Mouse (Mus musculus): ENCODE measurements around the gene Msmp. TPM values are rescaled to one million over a fixed set of nuclear protein-coding genes. Genes with fewer than 3 reads are reported as not detected.
A peak's percentile ranks its signal among the peaks of the same experiment; 100 is the strongest.

Gene Msmp
- polyA plus RNA-seq (2012; rRNA removed), result not detected in 2 replicates

GRCm38 (mm10) chr4:43584444-43585416 is at the start of gene Msmp:
TSS of gene Msmp (minus strand) at chr4:43584494.
- WGBS, result 75% methylated on average over 12 of the region's 12 CpGs

GRCm38 (mm10) chr4:43633736-43634135 is 49.4 kb upstream of the Msmp start:
- WGBS, result 72% methylated on average over 2 of the region's 2 CpGs
- no peak for DNase-seq (ENCODE audit: low read depth, low spot score)

More at GRCm38 (mm10) chr4:43584444-43585416, at the start of gene Msmp:
- no peak for DNase-seq (ENCODE audit: low read depth, low spot score)

- 85% methylated on average over 8 of the region's 8 CpGs for WGBS
- DNase-seq (ENCODE audit: low read depth, low spot score), result no peak
These were observed 49.0 kb upstream of the Msmp start for GRCm38 (mm10) chr4:43633296-43633695.

- WGBS, result 49% methylated on average over 42 of the region's 42 CpGs
- DNase-seq (ENCODE audit: low read depth, low spot score), result no peak
These were observed 47.9 kb upstream of the Msmp start for GRCm38 (mm10) chr4:43631956-43632920.

- no peak for DNase-seq (ENCODE audit: low read depth, low spot score)
- WGBS, result 4% methylated on average over 55 of the region's 70 CpGs
These were observed 47.0 kb upstream of the Msmp start, which contains the start of gene Npr2 for GRCm38 (mm10) chr4:43631046-43631955. TSS of gene Npr2 (plus strand) at chr4:43631935.

GRCm38 (mm10) chr4:43630671-43631045 is 46.4 kb upstream of the Msmp start:
- DNase-seq (ENCODE audit: low read depth, low spot score), result no peak
- 42% methylated on average over 5 of the region's 5 CpGs for WGBS

- 3% methylated on average over 5 of the region's 5 CpGs for WGBS
These were observed 45.8 kb upstream of the Msmp start for GRCm38 (mm10) chr4:43630030-43630581.

GRCm38 (mm10) chr4:43629106-43629817 is 45.0 kb upstream of the Msmp start:
- DNase-seq (ENCODE audit: low read depth, low spot score), result no peak
- 58% methylated on average over 20 of the region's 20 CpGs for WGBS

More at GRCm38 (mm10) chr4:43630030-43630581, 45.8 kb upstream of the Msmp start:
- peak; percentile 60 for DNase-seq (ENCODE audit: low read depth, low spot score)

GRCm38 (mm10) chr4:43620146-43620778 is 36.0 kb upstream of the Msmp start:
- no peak for DNase-seq (ENCODE audit: low read depth, low spot score)
- WGBS, result 63% methylated on average over 4 of the region's 4 CpGs

GRCm38 (mm10) chr4:43613060-43613730 is 28.9 kb upstream of the Msmp start:
- DNase-seq (ENCODE audit: low read depth, low spot score), result no peak
- WGBS, result 60% methylated on average over 3 of the region's 3 CpGs

- DNase-seq (ENCODE audit: low read depth, low spot score), result no peak
- 35% methylated on average over 10 of the region's 10 CpGs for WGBS
These were observed 28.2 kb upstream of the Msmp start for GRCm38 (mm10) chr4:43612534-43612933.

- DNase-seq (ENCODE audit: low read depth, low spot score), result no peak
- 47% methylated on average over 9 of the region's 9 CpGs for WGBS
These were observed 20.7 kb upstream of the Msmp start for GRCm38 (mm10) chr4:43604751-43605685.

- 64% methylated on average over 3 of the region's 3 CpGs for WGBS
- DNase-seq (ENCODE audit: low read depth, low spot score), result no peak
These were observed 19.8 kb upstream of the Msmp start for GRCm38 (mm10) chr4:43604099-43604498.

GRCm38 (mm10) chr4:43600195-43600934 is 16.1 kb upstream of the Msmp start:
- no peak for DNase-seq (ENCODE audit: low read depth, low spot score)
- WGBS, result 78% methylated on average over 9 of the region's 9 CpGs

- no peak for DNase-seq (ENCODE audit: low read depth, low spot score)
- 60% methylated on average over 7 of the region's 7 CpGs for WGBS
These were observed 14.5 kb upstream of the Msmp start for GRCm38 (mm10) chr4:43598650-43599380.
